Mouse (Mus musculus) liver, embryonic 14.5 days (tissue): ENCODE data around the gene Als2cr12.

Experiments used
- CTCF ChIP-seq: IDR thresholded peaks from 2 replicates; pipeline ENCODE4 v1.5.1; 2016; ENCODE audit warnings: antibody characterized with exemption, low read depth, control low read depth
- EP300 ChIP-seq: IDR thresholded peaks from 2 replicates; pipeline ENCODE4 v1.6.1; 2016; ENCODE audit warnings: antibody characterized with exemption, low read depth

GRCm38 (mm10) chr1:58720988-58721387, 25.2 kb upstream of the Als2cr12 start:
- TF ChIP-seq CTCF: no peak
- TF ChIP-seq EP300: no peak
